Comparison of ENCODE assay signal across 17 mouse cellular contexts in genomic region chr1:93702106-93702505, GRCm38 (mm10). TPM values are rescaled to one million over a fixed set of nuclear protein-coding genes. Genes with fewer than 3 reads are reported as not detected.
"Had no signal": no experiment of that assay in that cellular context is flagged by ENCODE, and none has a peak within 500 bp of the region (broad histone marks: within the 10 kb centered on the region; RNA-seq: fewer than 3 reads in every experiment).

No protein-coding gene starts in this region.

- DNase-seq: retina, postnatal 1 day; right cerebral cortex, adult 18-20 months; right cerebral cortex, postnatal 14 days; right cerebral cortex, postnatal 25 days; spleen, adult 18-20 months; thymus, adult 18-20 months; thymus, adult 2 months; thymus, postnatal 14 days; thymus, postnatal 25 days; thymus, postnatal 36 days; thymus, postnatal 4 days had no signal

- H3K9ac ChIP-seq: neural tube, embryonic 12.5 days; neural tube, embryonic 13.5 days; neural tube, embryonic 15.5 days; stomach, embryonic 15.5 days had no signal

- H3K4me2 ChIP-seq: neural tube, embryonic 12.5 days; neural tube, embryonic 13.5 days; neural tube, embryonic 15.5 days; stomach, embryonic 15.5 days had no signal

- H3K27me3 ChIP-seq: neural tube, embryonic 12.5 days; neural tube, embryonic 13.5 days; neural tube, embryonic 15.5 days; stomach, embryonic 15.5 days had no signal

- H3K4me1 ChIP-seq: neural tube, embryonic 13.5 days; neural tube, embryonic 15.5 days; stomach, embryonic 15.5 days had no signal

- H3K9me3 ChIP-seq: neural tube, embryonic 12.5 days; neural tube, embryonic 13.5 days; neural tube, embryonic 15.5 days; stomach, embryonic 15.5 days had no signal

- H3K27ac ChIP-seq: neural tube, embryonic 12.5 days; neural tube, embryonic 13.5 days; neural tube, embryonic 15.5 days; stomach, embryonic 15.5 days; stomach, postnatal 0 days had no signal

- H3K4me3 ChIP-seq: neural tube, embryonic 12.5 days; neural tube, embryonic 13.5 days; neural tube, embryonic 15.5 days; stomach, embryonic 15.5 days had no signal

RNA-seq across cellular contexts. Expression of gene Bok, which starts 16.6 kb away (rescaled TPM):
- total RNA-seq: neutrophil, adult 5-6 weeks had no signal
